Mouse (Mus musculus): Measurements from ENCODE around the gene Fam189a2. TPM values are rescaled to one million over a fixed set of nuclear protein-coding genes. Genes with fewer than 3 reads are reported as not detected.

Gene Fam189a2
- 0.42 TPM in 1 of 2 replicates, not detected in the other for total RNA-seq (2015)
- total RNA-seq (2017) = 0.33 TPM in 1 of 2 replicates, not detected in the other

GRCm38 (mm10) chr19:24030871-24031556 is at the start of gene Fam189a2:
Gene Fam189a2 (minus strand): TSS chr19:24031019.
- no peak for ATAC-seq (ENCODE audit: poor library complexity, severe bottlenecking)

GRCm38 (mm10) chr19:24077658-24078057 is 46.8 kb upstream of the Fam189a2 start:
- no peak for ATAC-seq (ENCODE audit: poor library complexity, severe bottlenecking)

GRCm38 (mm10) chr19:24076536-24076935 is 45.7 kb upstream of the Fam189a2 start:
- ATAC-seq (ENCODE audit: poor library complexity, severe bottlenecking) = no peak

- ATAC-seq (ENCODE audit: poor library complexity, severe bottlenecking) = no peak
Observed at GRCm38 (mm10) chr19:24075927-24076326, 45.1 kb upstream of the Fam189a2 start.

- ATAC-seq (ENCODE audit: poor library complexity, severe bottlenecking) = no peak
Observed at GRCm38 (mm10) chr19:24073155-24073554, 42.3 kb upstream of the Fam189a2 start.

GRCm38 (mm10) chr19:24064348-24064895 is 33.6 kb upstream of the Fam189a2 start:
- ATAC-seq (ENCODE audit: poor library complexity, severe bottlenecking) = no peak

GRCm38 (mm10) chr19:24063585-24063984 is 32.8 kb upstream of the Fam189a2 start:
- no peak for ATAC-seq (ENCODE audit: poor library complexity, severe bottlenecking)

- ATAC-seq (ENCODE audit: poor library complexity, severe bottlenecking) = no peak
Observed at GRCm38 (mm10) chr19:24058851-24059250, 28.0 kb upstream of the Fam189a2 start.

- ATAC-seq (ENCODE audit: poor library complexity, severe bottlenecking) = no peak
Observed at GRCm38 (mm10) chr19:24058021-24058420, 27.2 kb upstream of the Fam189a2 start.

- ATAC-seq (ENCODE audit: poor library complexity, severe bottlenecking) = no peak
Observed at GRCm38 (mm10) chr19:24056880-24057279, 26.1 kb upstream of the Fam189a2 start.

GRCm38 (mm10) chr19:24054904-24055303 is 24.1 kb upstream of the Fam189a2 start:
- ATAC-seq (ENCODE audit: poor library complexity, severe bottlenecking) = no peak

- no peak for ATAC-seq (ENCODE audit: poor library complexity, severe bottlenecking)
Observed at GRCm38 (mm10) chr19:24054265-24054664, 23.4 kb upstream of the Fam189a2 start.

GRCm38 (mm10) chr19:24050514-24050913 is 19.7 kb upstream of the Fam189a2 start:
- ATAC-seq (ENCODE audit: poor library complexity, severe bottlenecking) = no peak

GRCm38 (mm10) chr19:24049329-24049728 is 18.5 kb upstream of the Fam189a2 start:
- ATAC-seq (ENCODE audit: poor library complexity, severe bottlenecking) = no peak

- ATAC-seq (ENCODE audit: poor library complexity, severe bottlenecking) = no peak
Observed at GRCm38 (mm10) chr19:24046395-24046993, 15.7 kb upstream of the Fam189a2 start.

GRCm38 (mm10) chr19:24042387-24042786 is 11.6 kb upstream of the Fam189a2 start:
- no peak for ATAC-seq (ENCODE audit: poor library complexity, severe bottlenecking)

- ATAC-seq (ENCODE audit: poor library complexity, severe bottlenecking) = no peak
Observed at GRCm38 (mm10) chr19:24039061-24039853, 8.4 kb upstream of the Fam189a2 start.

- no peak for ATAC-seq (ENCODE audit: poor library complexity, severe bottlenecking)
Observed at GRCm38 (mm10) chr19:24034367-24034766, 3.5 kb upstream of the Fam189a2 start.

- no peak for ATAC-seq (ENCODE audit: poor library complexity, severe bottlenecking)
Observed at GRCm38 (mm10) chr19:24032654-24033236, 1.9 kb upstream of the Fam189a2 start.

GRCm38 (mm10) chr19:24030511-24030870 is 328 bp downstream of the Fam189a2 start:
- no peak for ATAC-seq (ENCODE audit: poor library complexity, severe bottlenecking)
